Mouse (Mus musculus): ENCODE measurements at regions not wholly inside any gene's neighbourhood (a gene's known extent, or its start where the extent isn't known, plus 50 kb on each side); places are given as distances from the start of the nearest gene placed in this dataset.

DNA sequence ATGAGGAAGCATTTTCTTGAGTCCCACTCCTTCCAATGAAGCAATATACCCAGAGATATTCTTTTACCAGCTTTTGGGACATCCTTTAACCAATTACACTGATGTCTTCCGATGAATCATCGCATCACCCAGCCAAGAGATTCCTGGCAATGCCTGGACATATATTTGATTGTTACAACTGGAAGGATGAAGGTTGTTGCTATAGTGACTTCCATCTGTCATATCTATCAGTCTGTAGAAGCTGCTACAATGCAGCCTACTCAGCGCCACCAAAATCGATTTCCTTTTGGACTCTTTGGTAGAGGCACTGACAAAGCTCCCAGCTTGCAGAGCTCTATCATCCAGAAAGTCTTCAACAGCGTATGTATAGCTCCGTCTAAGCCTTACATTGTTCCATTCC is 661.0 kb upstream of the Sox9 start:
- no peak for ATAC-seq (ENCODE audit: insufficient number of reproducible peaks, insufficient read depth, low FRiP score, low TSS enrichment, low read depth)
- Histone ChIP-seq H3K9me3 (no peaks in the 10 kb centered on the region), H3K36me3 (no peaks in the 10 kb centered on the region), H3K9ac (replicated peaks) (no peak overlapping the region), H3K27ac (no peak overlapping the region), H3K4me3 (replicated peaks) (no peak overlapping the region), H3K27me3 (no peaks in the 10 kb centered on the region), H3K4me2 (no peak overlapping the region), H3K4me1 (replicated peaks) (peaks cover 10% of the 10 kb centered on the region; the same call in 1 of the 2 replicates)
- WGBS, result 93% methylated on average over 6 of the region's 6 CpGs

DNA sequence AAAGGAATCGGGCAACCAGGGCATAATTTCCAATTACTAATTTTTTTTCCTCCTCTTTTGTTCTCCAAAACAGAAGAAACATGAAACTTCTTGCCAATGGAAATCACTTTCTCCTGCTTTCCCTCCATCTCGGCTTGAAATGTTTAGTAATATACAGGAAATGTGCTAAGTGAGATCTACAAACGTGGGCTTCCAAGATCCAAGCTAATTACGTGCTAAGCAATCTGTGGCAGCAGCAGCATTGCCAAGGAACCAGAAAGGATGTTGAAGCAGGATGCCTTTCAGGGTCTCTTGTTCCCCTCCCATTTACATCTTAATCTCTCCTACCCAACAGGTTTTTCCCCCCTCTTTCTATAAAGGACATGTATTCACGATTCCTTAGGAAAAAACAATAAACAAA is 660.2 kb upstream of the Sox9 start:
- no peaks in the 10 kb centered on the region for H3K27me3 ChIP-seq
- 51% methylated on average over 5 of the region's 5 CpGs for WGBS
- ATAC-seq (ENCODE audit: insufficient number of reproducible peaks, insufficient read depth, low FRiP score, low TSS enrichment, low read depth), result no peak
- no peak overlapping the region for H3K9ac ChIP-seq (replicated peaks)
- H3K4me1 ChIP-seq (replicated peaks), result peaks cover 14% of the 10 kb centered on the region; the same call in 1 of the 2 replicates
- H3K4me2 ChIP-seq, result no peak overlapping the region
- no peaks in the 10 kb centered on the region for H3K9me3 ChIP-seq
- H3K36me3 ChIP-seq, result no peaks in the 10 kb centered on the region
- H3K4me3 ChIP-seq (replicated peaks), result no peak overlapping the region
- H3K27ac ChIP-seq, result no peak overlapping the region

DNA sequence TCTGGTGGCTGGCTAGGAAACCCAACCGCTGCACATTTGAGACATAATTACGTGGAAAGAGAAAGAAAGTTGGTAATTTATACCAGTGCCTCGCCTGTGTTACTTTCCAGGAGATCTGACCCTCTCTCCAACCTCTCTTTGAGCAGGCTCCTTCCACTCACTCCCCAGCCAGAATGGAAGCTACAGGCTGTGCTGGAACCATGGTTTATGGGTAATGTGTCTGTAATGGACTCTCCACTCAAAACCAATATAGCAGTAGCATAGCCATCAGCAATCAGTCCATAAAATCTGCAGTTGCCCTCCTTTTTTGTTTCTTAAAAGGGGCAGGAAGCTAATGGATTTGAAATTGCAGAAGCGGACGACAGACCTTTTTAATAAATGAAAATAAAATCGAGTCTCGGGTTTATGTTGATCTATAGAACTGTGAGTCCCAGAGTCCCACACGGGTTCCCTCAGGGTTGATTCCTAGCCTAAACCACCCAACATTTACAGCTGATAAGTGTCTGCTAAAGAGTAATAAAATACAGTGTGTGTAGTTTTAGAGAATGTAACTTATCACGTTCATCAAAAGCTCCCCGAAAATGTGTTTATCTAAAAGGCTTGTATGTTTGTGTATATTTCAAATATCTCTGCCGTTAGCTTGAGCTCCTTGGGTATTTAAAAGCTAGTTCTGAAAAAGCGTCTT is 656.6 kb upstream of the Sox9 start:
- Histone ChIP-seq H3K4me2 (no peak overlapping the region), H3K9ac (replicated peaks) (no peak overlapping the region), H3K27ac (peak overlapping the region; percentile 12; the same call in 1 of the 2 replicates), H3K27me3 (no peaks in the 10 kb centered on the region), H3K9me3 (no peaks in the 10 kb centered on the region), H3K4me1 (replicated peaks) (peaks cover 14% of the 10 kb centered on the region; the same call in 1 of the 2 replicates), H3K36me3 (no peaks in the 10 kb centered on the region), H3K4me3 (replicated peaks) (no peak overlapping the region)
- no peak for ATAC-seq (ENCODE audit: insufficient number of reproducible peaks, insufficient read depth, low FRiP score, low TSS enrichment, low read depth)
- 29% methylated on average over 12 of the region's 12 CpGs for WGBS

DNA sequence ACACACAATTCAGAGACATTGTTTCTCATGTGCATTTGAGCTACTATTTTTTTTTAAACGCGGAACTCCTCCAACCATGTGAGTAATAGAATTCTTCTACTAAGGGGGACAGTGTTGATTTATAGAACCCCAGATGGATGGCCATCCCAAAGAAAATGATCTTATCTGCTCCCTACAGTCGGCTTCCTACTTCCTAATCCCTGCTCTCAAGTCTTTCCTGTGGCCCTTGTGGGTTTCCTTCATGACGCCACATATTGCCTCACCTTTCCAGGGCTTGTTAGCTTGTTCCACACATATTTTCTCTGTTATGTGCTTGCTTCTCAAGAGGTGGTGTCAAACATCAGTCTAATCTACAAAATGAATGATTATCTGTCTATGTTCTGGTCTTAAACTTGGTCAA is 651.9 kb upstream of the Sox9 start:
- no peak for ATAC-seq (ENCODE audit: insufficient number of reproducible peaks, insufficient read depth, low FRiP score, low TSS enrichment, low read depth)
- no peak overlapping the region for H3K9ac ChIP-seq (replicated peaks)
- peaks cover 11% of the 10 kb centered on the region; the same call in 1 of the 2 replicates for H3K4me1 ChIP-seq (replicated peaks)
- no peaks in the 10 kb centered on the region for H3K36me3 ChIP-seq
- no peaks in the 10 kb centered on the region for H3K9me3 ChIP-seq
- no peak overlapping the region for H3K27ac ChIP-seq
- H3K4me3 ChIP-seq (replicated peaks), result no peak overlapping the region
- H3K4me2 ChIP-seq, result no peak overlapping the region
- 80% methylated on average over 4 of the region's 4 CpGs for WGBS
- H3K27me3 ChIP-seq, result no peaks in the 10 kb centered on the region

DNA sequence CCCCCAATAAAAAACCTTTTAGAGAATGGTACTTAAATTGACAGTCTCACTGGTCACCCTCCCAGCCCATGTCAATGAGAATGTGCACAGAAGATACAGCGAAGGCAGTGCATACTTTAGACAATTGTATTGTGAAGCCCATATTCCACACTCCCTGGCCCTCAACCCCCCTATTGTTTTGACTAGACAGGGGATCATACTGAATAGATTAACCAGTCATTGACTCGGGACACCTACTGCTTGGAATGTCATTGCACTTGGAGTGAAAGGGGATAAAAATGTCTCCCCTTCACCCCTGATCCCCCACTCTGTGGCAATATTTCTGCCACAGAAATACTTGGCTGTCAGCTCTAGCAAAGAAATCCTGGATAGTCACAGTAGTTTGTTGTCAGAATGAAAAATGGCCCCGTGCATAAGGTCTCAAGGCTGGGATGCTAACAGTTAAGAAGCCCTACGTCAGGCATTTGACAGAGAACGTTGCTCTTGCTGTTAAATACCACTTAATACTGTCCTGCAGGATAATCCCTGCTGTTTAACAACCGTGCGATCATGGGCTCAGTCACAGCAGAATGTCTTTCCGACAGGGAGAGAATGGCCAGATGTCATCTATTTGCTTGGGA is 644.5 kb upstream of the Sox9 start:
- peak overlapping the region; percentile 3; the same call in 1 of the 2 replicates for H3K4me2 ChIP-seq
- H3K27ac ChIP-seq, result no peak overlapping the region
- H3K9ac ChIP-seq (replicated peaks), result no peak overlapping the region
- H3K4me1 ChIP-seq (replicated peaks), result peaks cover 32% of the 10 kb centered on the region
- ATAC-seq (ENCODE audit: insufficient number of reproducible peaks, insufficient read depth, low FRiP score, low TSS enrichment, low read depth), result no peak
- 8% methylated on average over 8 of the region's 8 CpGs for WGBS
- H3K4me3 ChIP-seq (replicated peaks), result no peak overlapping the region
- H3K36me3 ChIP-seq, result no peaks in the 10 kb centered on the region
- no peaks in the 10 kb centered on the region for H3K27me3 ChIP-seq
- no peaks in the 10 kb centered on the region for H3K9me3 ChIP-seq

DNA sequence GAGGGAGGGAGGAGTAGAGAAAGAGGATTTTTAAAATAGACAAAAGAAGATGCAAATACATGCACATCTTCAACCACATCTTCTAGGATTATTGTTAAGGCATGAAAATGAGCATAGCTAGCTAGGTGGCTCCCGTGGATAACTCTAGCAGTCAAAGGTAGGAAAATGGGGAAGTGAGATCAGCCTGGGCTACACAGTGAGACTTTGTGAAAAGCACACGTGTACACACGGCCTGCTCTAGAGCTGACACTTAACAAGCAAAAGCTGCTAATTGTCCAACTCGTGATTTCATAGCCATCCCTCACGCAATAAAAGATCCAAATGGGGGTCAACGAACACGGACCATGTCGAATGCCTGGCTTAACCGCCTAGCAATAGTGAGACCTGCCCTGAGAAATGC is 642.0 kb upstream of the Sox9 start:
- Histone ChIP-seq H3K36me3 (no peaks in the 10 kb centered on the region), H3K4me1 (replicated peaks) (peaks cover 32% of the 10 kb centered on the region), H3K27me3 (no peaks in the 10 kb centered on the region), H3K27ac (no peak overlapping the region), H3K9me3 (no peaks in the 10 kb centered on the region), H3K9ac (replicated peaks) (no peak overlapping the region), H3K4me2 (no peak overlapping the region), H3K4me3 (replicated peaks) (no peak overlapping the region)
- 49% methylated on average over 9 of the region's 9 CpGs for WGBS
- ATAC-seq (ENCODE audit: insufficient number of reproducible peaks, insufficient read depth, low FRiP score, low TSS enrichment, low read depth), result no peak

DNA sequence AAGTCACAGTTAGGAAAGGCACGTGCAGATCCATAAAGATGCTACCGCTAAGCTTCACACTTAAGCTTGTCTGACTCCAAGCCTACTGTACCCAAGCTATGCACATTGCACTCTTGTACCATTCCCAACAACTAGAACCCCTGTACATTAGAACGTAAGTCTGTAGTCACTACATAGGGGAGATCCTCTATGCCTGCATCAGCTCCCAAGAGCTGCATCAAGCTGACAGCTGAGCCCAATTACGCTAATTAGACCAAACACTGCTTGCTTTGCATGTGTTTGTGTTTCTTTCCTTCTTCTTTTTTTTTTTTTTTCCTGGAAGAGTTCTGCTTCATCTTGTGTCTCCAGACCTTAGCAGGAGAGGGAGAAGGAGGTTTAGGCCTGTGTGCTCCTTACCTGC is 641.5 kb upstream of the Sox9 start:
- H3K27me3 ChIP-seq, result no peaks in the 10 kb centered on the region

DNA sequence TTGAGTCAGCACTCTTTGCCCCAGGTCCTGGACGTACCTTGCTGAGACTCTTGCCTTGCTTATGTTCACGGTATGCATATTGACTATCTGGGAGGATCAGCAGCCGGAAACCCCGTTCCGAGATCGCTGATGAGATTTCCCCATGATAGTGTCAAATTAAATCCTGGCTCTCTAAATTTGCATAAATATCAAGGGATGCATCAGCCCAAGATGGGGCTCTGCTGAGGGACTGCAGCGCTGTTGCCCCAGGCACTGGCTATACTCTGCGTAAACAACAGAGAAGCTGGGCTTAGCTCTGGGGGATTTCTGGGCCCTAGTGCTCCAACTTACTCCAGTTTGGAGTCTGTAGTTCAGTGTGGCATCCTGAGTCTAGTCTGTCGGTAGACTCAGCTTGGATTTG is 641.1 kb upstream of the Sox9 start:
- 73% methylated on average over 9 of the region's 9 CpGs for WGBS
- H3K4me2 ChIP-seq, result no peak overlapping the region

More for the DNA sequence above, 641.5 kb upstream of the Sox9 start:
- H3K4me1 ChIP-seq (replicated peaks), result peaks cover 32% of the 10 kb centered on the region
- H3K27ac ChIP-seq, result no peak overlapping the region
- H3K4me2 ChIP-seq, result no peak overlapping the region
- H3K9ac ChIP-seq (replicated peaks), result no peak overlapping the region
- H3K4me3 ChIP-seq (replicated peaks), result no peak overlapping the region
- H3K9me3 ChIP-seq, result no peaks in the 10 kb centered on the region
- no peak for ATAC-seq (ENCODE audit: insufficient number of reproducible peaks, insufficient read depth, low FRiP score, low TSS enrichment, low read depth)
- no peaks in the 10 kb centered on the region for H3K36me3 ChIP-seq
- WGBS, result 62% methylated on average over 4 of the region's 4 CpGs

DNA sequence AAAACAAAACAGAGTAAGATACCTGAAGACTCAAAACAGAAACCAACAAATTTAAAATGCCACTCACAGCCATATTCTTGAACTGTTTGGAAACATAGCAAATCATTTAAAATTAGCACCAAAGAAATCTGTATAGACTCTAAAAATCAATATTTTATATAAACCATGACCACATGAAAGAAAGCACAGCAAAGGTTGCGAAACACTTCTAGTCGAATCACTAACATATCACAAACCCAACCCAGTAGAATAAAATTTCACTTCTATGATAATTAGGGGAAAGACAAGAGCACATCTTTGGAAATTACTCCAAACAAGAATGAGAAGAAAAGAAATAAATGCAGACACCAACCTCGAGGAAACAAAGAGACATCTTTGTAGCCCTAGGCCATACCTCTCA is 630.0 kb upstream of the Sox9 start:
- Histone ChIP-seq H3K4me3 (replicated peaks) (no peak overlapping the region), H3K36me3 (no peaks in the 10 kb centered on the region), H3K27me3 (0 out of 2 replicates have a peak, but pooled peaks cover 2% of the 10 kb centered on the region), H3K27ac (no peak overlapping the region), H3K9me3 (0 out of 2 replicates have a peak, but pooled peaks cover 4% of the 10 kb centered on the region), H3K4me1 (replicated peaks) (peaks cover 18% of the 10 kb centered on the region), H3K9ac (replicated peaks) (no peak overlapping the region), H3K4me2 (no peak overlapping the region)
- ATAC-seq (ENCODE audit: insufficient number of reproducible peaks, insufficient read depth, low FRiP score, low TSS enrichment, low read depth), result no peak
- 91% methylated on average over 3 of the region's 3 CpGs for WGBS

More for the DNA sequence above, 641.1 kb upstream of the Sox9 start:
- Histone ChIP-seq H3K27me3 (no peaks in the 10 kb centered on the region), H3K9me3 (no peaks in the 10 kb centered on the region), H3K9ac (replicated peaks) (no peak overlapping the region), H3K27ac (no peak overlapping the region), H3K4me3 (replicated peaks) (no peak overlapping the region), H3K36me3 (no peaks in the 10 kb centered on the region), H3K4me1 (replicated peaks) (peaks cover 32% of the 10 kb centered on the region)
- ATAC-seq (ENCODE audit: insufficient number of reproducible peaks, insufficient read depth, low FRiP score, low TSS enrichment, low read depth), result no peak

DNA sequence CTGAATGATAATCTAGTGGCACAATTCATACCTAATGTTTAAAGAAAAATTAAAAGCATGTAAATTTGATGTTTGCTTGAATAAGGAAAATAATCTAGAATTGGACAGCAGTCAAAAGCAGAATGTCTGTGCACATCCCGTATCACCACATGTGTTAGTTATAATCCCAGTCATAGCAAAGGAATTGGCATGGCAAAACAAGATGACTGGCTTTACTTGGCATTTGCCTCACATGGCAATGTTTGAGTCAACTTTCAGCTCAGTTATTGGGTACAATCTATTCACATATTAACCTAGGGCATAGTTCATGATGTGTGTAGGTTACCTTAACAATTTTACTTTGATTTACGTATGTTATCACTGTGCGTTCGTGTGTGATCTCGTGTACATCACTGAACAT is 628.8 kb upstream of the Sox9 start:
- Histone ChIP-seq H3K36me3 (no peaks in the 10 kb centered on the region), H3K9me3 (0 out of 2 replicates have a peak, but pooled peaks cover 4% of the 10 kb centered on the region), H3K4me2 (no peak overlapping the region), H3K27ac (no peak overlapping the region), H3K4me3 (replicated peaks) (no peak overlapping the region), H3K9ac (replicated peaks) (no peak overlapping the region), H3K27me3 (0 out of 2 replicates have a peak, but pooled peaks cover 2% of the 10 kb centered on the region), H3K4me1 (replicated peaks) (peaks cover 18% of the 10 kb centered on the region)
- 93% methylated on average over 5 of the region's 5 CpGs for WGBS
- ATAC-seq (ENCODE audit: insufficient number of reproducible peaks, insufficient read depth, low FRiP score, low TSS enrichment, low read depth), result no peak

DNA sequence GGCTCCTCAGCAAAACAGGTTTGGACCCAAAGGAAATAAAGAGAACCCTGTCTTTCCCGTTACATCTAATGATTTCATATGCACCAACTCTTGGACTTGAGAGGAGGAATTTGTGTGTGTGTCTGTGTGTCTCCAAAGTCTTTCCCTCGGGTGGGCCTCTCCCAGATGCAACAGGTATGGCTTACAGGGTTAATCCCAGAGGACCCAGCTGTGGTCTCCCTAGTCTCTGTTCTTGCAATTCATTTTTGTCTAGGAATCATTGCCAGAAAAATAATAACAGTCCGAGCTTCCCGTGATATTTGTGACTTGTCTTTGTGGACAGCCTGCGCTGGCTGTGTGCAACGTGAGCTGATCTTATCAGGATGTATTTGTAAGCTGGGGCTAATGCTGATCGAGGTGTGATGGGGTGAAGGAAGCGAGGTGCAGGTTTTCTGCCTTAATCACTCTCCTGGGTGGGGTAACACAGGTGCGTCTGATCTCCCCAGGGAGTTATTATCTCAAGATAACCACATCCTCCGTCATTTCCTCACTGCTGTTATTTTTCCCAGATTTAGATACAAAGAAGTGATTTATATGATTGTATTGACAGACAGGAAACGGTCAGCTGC is 627.2 kb upstream of the Sox9 start:
- no peak overlapping the region for H3K9ac ChIP-seq (replicated peaks)
- no peak for ATAC-seq (ENCODE audit: insufficient number of reproducible peaks, insufficient read depth, low FRiP score, low TSS enrichment, low read depth)
- no peak overlapping the region for H3K4me3 ChIP-seq (replicated peaks)
- 0 out of 2 replicates have a peak, but pooled peaks cover 4% of the 10 kb centered on the region for H3K9me3 ChIP-seq
- H3K27ac ChIP-seq, result peak overlapping the region; percentile 18; the same call in 1 of the 2 replicates
- H3K36me3 ChIP-seq, result no peaks in the 10 kb centered on the region
- peak overlapping the region; percentile 15; the same call in 1 of the 2 replicates for H3K4me2 ChIP-seq
- peaks cover 18% of the 10 kb centered on the region for H3K4me1 ChIP-seq (replicated peaks)
- WGBS, result 41% methylated on average over 11 of the region's 11 CpGs
- H3K27me3 ChIP-seq, result no peaks in the 10 kb centered on the region

All from limb, embryonic 12.5 days (tissue).